Mouse (Mus musculus) forebrain, embryonic 10.5 days (tissue): ENCODE results near the gene G6pc. TPM values are rescaled to one million over a fixed set of nuclear protein-coding genes. Genes with fewer than 3 reads are reported as not detected.
"Not testable (repeated sequence)": the region's sequence is repeated elsewhere in the genome, so short reads cannot be mapped to it uniquely, and the experiment has no call there.

Experiments used
- DNase-seq: peaks from one replicate; pipeline ENCODE4 v3.0.0-alpha.2; 2017; ENCODE audit warnings: low spot score; ENCODE audit errors: extremely low spot score
- H3K27ac ChIP-seq: fragments of 300-500 bp; sonication (generic); 2 replicates; pipeline ENCODE4 v1.5.1; 2016; ENCODE audit warnings: mild to moderate bottlenecking
- H3K27me3 ChIP-seq: fragments of 300-500 bp; sonication (generic); 2 replicates; pipeline ENCODE4 v1.6.1; 2016; ENCODE audit warnings: mild to moderate bottlenecking; ENCODE audit not compliant: poor library complexity, severe bottlenecking
- H3K36me3 ChIP-seq: fragments of 300-500 bp; sonication (generic); replicated peaks from 2 replicates; pipeline ENCODE4 v1.6.1; 2016; ENCODE audit warnings: mild to moderate bottlenecking, moderate library complexity
- H3K4me1 ChIP-seq: fragments of 300-500 bp; sonication (generic); 2 replicates; pipeline ENCODE4 v1.6.1; 2016
- H3K4me3 ChIP-seq: fragments of 300-500 bp; sonication (generic); 2 replicates; pipeline ENCODE4 v1.5.1; 2016; ENCODE audit warnings: mild to moderate bottlenecking, moderate library complexity
- H3K9me3 ChIP-seq: fragments of 300-500 bp; sonication (generic); 2 replicates; pipeline ENCODE4 v1.6.1; 2016; ENCODE audit warnings: mild to moderate bottlenecking, moderate library complexity
- WGBS: fragments of 180-500 bp; shearing (Covaris S2); methylation state at CpG from one replicate; pipeline ENCODE4 v1.1.7; 2016; 5-methylcytosine and 5-hydroxymethylcytosine counted together
- polyA plus RNA-seq: library from polyadenylated mRNA; unstranded; fragments of >200 nt; fragmentation: Nextera tagmentation; extraction: Ambion mirVana; gene quantifications from 2 replicates; pipeline ENCODE4 v1.2.1, GENCODE M21; 2016

The G6pc gene
- polyA plus RNA-seq, 1 experiment from 2014 or later: not detected

GRCm38 (mm10) chr11:101364531-101364931 lies 2.8 kb upstream of the G6pc start:
- DNase-seq: no peak
- no peaks in the 10 kb centered on the region for H3K27me3 ChIP-seq
- H3K4me3 ChIP-seq: no peak overlapping the region
- no peaks in the 10 kb centered on the region for H3K9me3 ChIP-seq
- 0 out of 2 replicates have a peak, but pooled peaks cover 3% of the 10 kb centered on the region for H3K4me1 ChIP-seq
- H3K27ac ChIP-seq: no peak overlapping the region
- WGBS: 80% methylated on average over 5 of the region's 5 CpGs
- no peaks in the 10 kb centered on the region for H3K36me3 ChIP-seq

GRCm38 (mm10) chr11:101370141-101370540 lies 2.8 kb downstream of the G6pc start:
- H3K9me3 ChIP-seq: no peaks in the 10 kb centered on the region
- H3K4me3 ChIP-seq: no peak overlapping the region
- no peak overlapping the region for H3K27ac ChIP-seq
- H3K36me3 ChIP-seq: no peaks in the 10 kb centered on the region
- 81% methylated on average over 5 of the region's 5 CpGs for WGBS
- no peak for DNase-seq
- no peaks in the 10 kb centered on the region for H3K4me1 ChIP-seq
- H3K27me3 ChIP-seq: no peaks in the 10 kb centered on the region

GRCm38 (mm10) chr11:101374421-101374938 lies 7.1 kb downstream of the G6pc start:
- no peak overlapping the region for H3K4me3 ChIP-seq
- 80% methylated on average over 7 of the region's 7 CpGs for WGBS
- no peak for DNase-seq

GRCm38 (mm10) chr11:101378196-101378595 lies 10.8 kb downstream of the G6pc start:
- H3K36me3 ChIP-seq, H3K27ac ChIP-seq, H3K4me1 ChIP-seq: not testable (repeated sequence)

More at GRCm38 (mm10) chr11:101374421-101374938, 7.1 kb downstream of the G6pc start:
- Histone ChIP-seq H3K4me1 (no peaks in the 10 kb centered on the region), H3K27me3 (no peaks in the 10 kb centered on the region), H3K36me3 (no peaks in the 10 kb centered on the region), H3K27ac (no peak overlapping the region), H3K9me3 (no peaks in the 10 kb centered on the region)

GRCm38 (mm10) chr11:101378926-101379325 lies 11.6 kb downstream of the G6pc start:
- H3K27me3 ChIP-seq: no peaks in the 10 kb centered on the region
- no peak for DNase-seq
- H3K36me3 ChIP-seq: no peaks in the 10 kb centered on the region
- 85% methylated on average over 6 of the region's 6 CpGs for WGBS
- no peaks in the 10 kb centered on the region for H3K9me3 ChIP-seq
- no peak overlapping the region for H3K4me3 ChIP-seq
- no peak overlapping the region for H3K27ac ChIP-seq
- peaks cover 7% of the 10 kb centered on the region for H3K4me1 ChIP-seq

More at GRCm38 (mm10) chr11:101378196-101378595, 10.8 kb downstream of the G6pc start:
- H3K9me3 ChIP-seq, DNase-seq, H3K4me3 ChIP-seq, H3K27me3 ChIP-seq: not testable (repeated sequence)
- 98% methylated on average over 8 of the region's 8 CpGs for WGBS

GRCm38 (mm10) chr11:101381817-101382216 lies 14.5 kb downstream of the G6pc start:
- DNase-seq: peak; percentile 40
- Histone ChIP-seq H3K27me3 (no peaks in the 10 kb centered on the region), H3K4me3 (no peak overlapping the region), H3K27ac (no peak overlapping the region), H3K9me3 (no peaks in the 10 kb centered on the region), H3K36me3 (no peaks in the 10 kb centered on the region), H3K4me1 (peaks cover 7% of the 10 kb centered on the region)
- WGBS: 8% methylated on average over 4 of the region's 4 CpGs

GRCm38 (mm10) chr11:101395110-101395509 lies 27.7 kb downstream of the G6pc start:
- WGBS: 8% methylated on average over 8 of the region's 8 CpGs
- H3K4me1 ChIP-seq: peaks cover 4% of the 10 kb centered on the region; the same call in 1 of the 2 replicates
- H3K27ac ChIP-seq: no peak overlapping the region

GRCm38 (mm10) chr11:101415306-101415705 lies 47.9 kb downstream of the G6pc start:
- DNase-seq: no peak
- 93% methylated on average over 2 of the region's 2 CpGs for WGBS
- H3K4me1 ChIP-seq: peaks cover 21% of the 10 kb centered on the region

More at GRCm38 (mm10) chr11:101395110-101395509, 27.7 kb downstream of the G6pc start:
- Histone ChIP-seq H3K27me3 (no peaks in the 10 kb centered on the region), H3K36me3 (no peaks in the 10 kb centered on the region), H3K9me3 (no peaks in the 10 kb centered on the region), H3K4me3 (no peak overlapping the region)
- DNase-seq: peak; percentile 71

GRCm38 (mm10) chr11:101416433-101417100 lies 49.2 kb downstream of the G6pc start:
- DNase-seq: no peak
- H3K4me3 ChIP-seq: peak overlapping the region; percentile 93
- H3K36me3 ChIP-seq: peaks cover 34% of the 10 kb centered on the region
- WGBS: 4% methylated on average over 11 of the region's 11 CpGs
- H3K27ac ChIP-seq: peak overlapping the region; percentile 94
- no peaks in the 10 kb centered on the region for H3K27me3 ChIP-seq
- no peaks in the 10 kb centered on the region for H3K9me3 ChIP-seq
- H3K4me1 ChIP-seq: peaks cover 21% of the 10 kb centered on the region

More at GRCm38 (mm10) chr11:101415306-101415705, 47.9 kb downstream of the G6pc start:
- Histone ChIP-seq H3K27me3 (no peaks in the 10 kb centered on the region), H3K36me3 (peaks cover 47% of the 10 kb centered on the region), H3K4me3 (no peak overlapping the region), H3K9me3 (no peaks in the 10 kb centered on the region), H3K27ac (no peak overlapping the region)

GRCm38 (mm10) chr11:101417101-101417855 lies 49.9 kb downstream of the G6pc start, which contains the start of gene Aarsd1:
Aarsd1 (minus strand) TSS chr11:101417615.
- H3K27me3 ChIP-seq: no peaks in the 10 kb centered on the region
- WGBS: under 1% methylated on average over 45 of the region's 45 CpGs
- peaks cover 27% of the 10 kb centered on the region for H3K36me3 ChIP-seq
- H3K27ac ChIP-seq: peak within 1 kb of the TSS; percentile 94
- peak; percentile 88 for DNase-seq
- no peaks in the 10 kb centered on the region for H3K9me3 ChIP-seq
- peaks cover 21% of the 10 kb centered on the region for H3K4me1 ChIP-seq
- peak within 1 kb of the TSS; percentile 93 for H3K4me3 ChIP-seq

- no peak overlapping the region for H3K4me3 ChIP-seq
- H3K36me3 ChIP-seq: peaks cover 10% of the 10 kb centered on the region
- 59% methylated on average over 6 of the region's 6 CpGs for WGBS
- peaks cover 7% of the 10 kb centered on the region for H3K27me3 ChIP-seq
- peaks cover 25% of the 10 kb centered on the region for H3K4me1 ChIP-seq
- H3K9me3 ChIP-seq: no peaks in the 10 kb centered on the region
- no peak for DNase-seq
- H3K27ac ChIP-seq: no peak overlapping the region
Measured at GRCm38 (mm10) chr11:101418991-101419390, 51.6 kb downstream of the G6pc start.

GRCm38 (mm10) chr11:101419610-101420009 lies 52.2 kb downstream of the G6pc start:
- WGBS: 15% methylated on average over 3 of the region's 3 CpGs
- Histone ChIP-seq H3K27me3 (peaks cover 10% of the 10 kb centered on the region), H3K4me1 (peaks cover 31% of the 10 kb centered on the region), H3K9me3 (no peaks in the 10 kb centered on the region), H3K27ac (no peak overlapping the region), H3K36me3 (peaks cover 6% of the 10 kb centered on the region; the same call in 1 of the 2 replicates), H3K4me3 (no peak overlapping the region)
- DNase-seq: no peak

- H3K4me3 ChIP-seq: no peak overlapping the region
- no peak for DNase-seq
- 86% methylated on average over 5 of the region's 5 CpGs for WGBS
- H3K36me3 ChIP-seq: peaks cover 3% of the 10 kb centered on the region; the same call in 1 of the 2 replicates
- H3K27ac ChIP-seq: no peak overlapping the region
- peaks cover 32% of the 10 kb centered on the region for H3K4me1 ChIP-seq
- H3K27me3 ChIP-seq: peaks cover 10% of the 10 kb centered on the region
- H3K9me3 ChIP-seq: no peaks in the 10 kb centered on the region
Measured at GRCm38 (mm10) chr11:101420148-101420547, 52.8 kb downstream of the G6pc start.
